Mouse (Mus musculus) neural tube, embryonic 14.5 days (tissue): ENCODE data around the gene Slc9a1. TPM values are rescaled to one million over a fixed set of nuclear protein-coding genes. Genes with fewer than 3 reads are reported as not detected.

Source experiments
- ATAC-seq: fragments of 200-750 bp; cut with Nextera tagmentation; 2 replicates; pipeline ENCODE4 v1.8.0; 2017; ENCODE audit warnings: low read depth, mild to moderate bottlenecking, moderate TSS enrichment, moderate library complexity
- H3K27ac ChIP-seq: fragments of 300-500 bp; sonication (generic); 2 replicates; pipeline ENCODE4 v1.5.1; 2014; ENCODE audit warnings: low read depth, mild to moderate bottlenecking, control low read depth, low read length, moderate library complexity, mixed read lengths
- H3K27me3 ChIP-seq: fragments of 300-500 bp; sonication (generic); 2 replicates; pipeline ENCODE4 v1.6.1; 2014; ENCODE audit warnings: low read length; ENCODE audit not compliant: control insufficient read depth, insufficient read depth
- H3K36me3 ChIP-seq: fragments of 300-500 bp; sonication (generic); 2 replicates; pipeline ENCODE4 v1.6.1; 2014; ENCODE audit warnings: low read length, mixed read lengths; ENCODE audit not compliant: control insufficient read depth, insufficient read depth
- H3K4me1 ChIP-seq: fragments of 300-500 bp; sonication (generic); 2 replicates; pipeline ENCODE4 v1.6.1; 2014; ENCODE audit warnings: low read length; ENCODE audit not compliant: control insufficient read depth, insufficient read depth
- H3K4me2 ChIP-seq: fragments of 300-500 bp; sonication (generic); 2 replicates; pipeline ENCODE4 v1.6.1; 2014; ENCODE audit warnings: mild to moderate bottlenecking, low read depth, low read length, control low read depth
- H3K4me3 ChIP-seq: fragments of 300-500 bp; sonication (generic); 2 replicates; pipeline ENCODE4 v1.5.1; 2014; ENCODE audit warnings: low read depth, low read length, control low read depth, mixed read lengths
- H3K9ac ChIP-seq: fragments of 300-500 bp; sonication (generic); replicated peaks from 2 replicates; pipeline ENCODE4 v1.6.1; 2014; ENCODE audit warnings: low read depth, mild to moderate bottlenecking, control low read depth, low read length, mixed read lengths
- H3K9me3 ChIP-seq: fragments of 300-500 bp; sonication (generic); 2 replicates; pipeline ENCODE4 v1.6.1; 2016; ENCODE audit warnings: low read length; ENCODE audit not compliant: control insufficient read depth
- WGBS: fragments of 180-500 bp; shearing (Covaris S2); extraction: QIAGEN DNeasy Blood & Tissue Kit; methylation state at CpG from one replicate; pipeline ENCODE4 v1.1.7; 2014; 5-methylcytosine and 5-hydroxymethylcytosine counted together
- polyA plus RNA-seq: library from polyadenylated mRNA; unstranded; fragments of >200 nt; fragmentation: Nextera tagmentation; extraction: Ambion mirVana; gene quantifications from 2 replicates; pipeline ENCODE4 v1.2.1, GENCODE M21; 2014

Slc9a1 gene
- polyA plus RNA-seq, 1 experiment from 2014 or later, result 8.0 TPM

DNA sequence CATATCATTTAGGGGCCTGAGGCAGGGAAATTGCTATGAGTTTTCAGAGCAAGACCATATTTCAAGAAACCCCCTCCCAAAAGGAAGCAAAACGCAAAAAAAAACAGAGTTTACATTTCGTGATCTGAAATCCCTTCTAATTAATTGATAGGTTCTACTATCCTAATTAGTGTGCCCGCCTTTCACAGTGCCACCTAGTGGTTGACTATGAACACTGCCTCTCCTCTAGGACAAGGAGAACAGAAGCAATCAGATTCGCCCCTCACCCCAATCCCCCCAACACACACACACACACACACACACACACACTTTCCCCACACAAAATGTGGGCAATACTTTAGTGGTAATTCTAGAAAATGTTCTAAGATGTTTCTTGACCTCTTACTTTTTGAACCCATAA lies 25.4 kb upstream of the Slc9a1 start:
- Histone ChIP-seq H3K9me3 (no peaks in the 10 kb centered on the region), H3K4me2 (no peak overlapping the region), H3K4me1 (no peaks in the 10 kb centered on the region), H3K36me3 (no peaks in the 10 kb centered on the region), H3K27me3 (no peaks in the 10 kb centered on the region), H3K4me3 (no peak overlapping the region), H3K27ac (no peak overlapping the region), H3K9ac (no peak overlapping the region)
- WGBS, result 5% methylated on average over 4 of the region's 4 CpGs
- ATAC-seq, result no peak

DNA sequence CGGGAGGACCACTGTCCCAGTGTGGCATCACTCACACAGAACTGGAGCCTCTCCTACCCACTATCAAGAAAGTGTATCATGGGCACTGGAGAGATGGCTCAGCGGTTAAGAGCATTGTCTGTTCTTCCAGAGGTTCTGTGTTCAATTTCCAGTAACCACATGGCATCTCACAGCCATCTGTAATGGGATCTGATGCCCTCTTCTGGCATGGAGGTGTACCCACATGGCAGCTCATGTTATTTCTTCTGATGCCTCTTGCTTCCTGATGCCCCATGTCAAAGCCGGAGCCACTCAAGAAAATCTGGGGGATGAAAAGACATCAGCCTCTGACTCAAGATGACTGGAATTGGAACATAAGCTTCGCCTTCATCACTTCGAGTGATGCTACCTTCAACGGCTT lies 23.8 kb upstream of the Slc9a1 start:
- Histone ChIP-seq H3K4me1 (no peaks in the 10 kb centered on the region), H3K27ac (no peak overlapping the region), H3K36me3 (no peaks in the 10 kb centered on the region), H3K4me3 (no peak overlapping the region), H3K4me2 (no peak overlapping the region), H3K27me3 (no peaks in the 10 kb centered on the region), H3K9me3 (no peaks in the 10 kb centered on the region), H3K9ac (no peak overlapping the region)
- ATAC-seq, result no peak
- 88% methylated on average over 6 of the region's 6 CpGs for WGBS

DNA sequence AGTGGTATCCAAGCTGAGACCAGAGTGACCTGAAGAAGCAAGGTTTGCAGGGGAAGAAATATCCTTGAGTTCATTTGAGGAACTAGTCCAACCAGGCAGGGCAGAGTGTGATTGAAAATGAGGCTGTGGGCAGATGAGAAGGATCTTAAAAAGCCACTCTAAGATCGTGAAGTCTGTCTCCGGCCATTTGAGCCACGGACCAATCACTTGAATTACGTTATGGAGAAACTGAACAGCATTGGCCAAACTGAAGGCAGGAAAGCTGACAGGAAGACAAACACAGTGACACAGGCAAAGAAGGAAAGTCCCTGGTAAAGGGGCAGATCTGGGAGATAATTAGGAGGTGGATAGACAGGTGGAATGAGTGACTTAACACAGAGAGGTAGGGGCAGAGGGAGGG lies 22.9 kb upstream of the Slc9a1 start:
- no peak overlapping the region for H3K4me2 ChIP-seq
- ATAC-seq, result no peak
- no peak overlapping the region for H3K4me3 ChIP-seq
- WGBS, result 83% methylated on average over 4 of the region's 4 CpGs
- H3K36me3 ChIP-seq, result no peaks in the 10 kb centered on the region
- no peak overlapping the region for H3K27ac ChIP-seq
- H3K9ac ChIP-seq, result no peak overlapping the region
- no peaks in the 10 kb centered on the region for H3K9me3 ChIP-seq
- no peaks in the 10 kb centered on the region for H3K4me1 ChIP-seq
- no peaks in the 10 kb centered on the region for H3K27me3 ChIP-seq

DNA sequence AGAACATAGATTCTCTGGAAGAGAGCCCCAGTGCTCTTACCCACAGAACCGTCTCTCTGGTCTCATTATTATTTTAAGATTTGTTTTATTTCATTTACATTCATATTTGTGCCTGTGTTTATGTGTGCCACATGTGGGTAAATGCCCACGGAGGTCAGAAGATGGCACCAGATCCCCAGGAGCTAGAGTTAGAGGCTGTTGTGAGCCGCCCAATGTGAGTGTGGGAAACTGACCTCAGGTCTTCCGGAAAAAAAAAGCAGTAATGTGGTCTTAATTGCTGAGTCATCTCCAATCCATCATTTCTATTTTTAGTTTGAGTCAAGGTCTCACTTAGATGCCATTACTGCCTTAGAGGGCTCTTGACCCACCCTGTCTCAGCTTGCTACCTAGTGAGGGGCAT lies 21.9 kb upstream of the Slc9a1 start:
- no peak for ATAC-seq
- Histone ChIP-seq H3K27me3 (no peaks in the 10 kb centered on the region), H3K9ac (no peak overlapping the region), H3K9me3 (no peaks in the 10 kb centered on the region), H3K4me3 (no peak overlapping the region), H3K4me2 (no peak overlapping the region), H3K4me1 (no peaks in the 10 kb centered on the region), H3K36me3 (no peaks in the 10 kb centered on the region), H3K27ac (no peak overlapping the region)
- 71% methylated on average over 4 of the region's 4 CpGs for WGBS

- 89% methylated on average over 5 of the region's 5 CpGs for WGBS
Measured at GRCm38 (mm10) chr4:133348051-133348775, 21.3 kb upstream of the Slc9a1 start.

GRCm38 (mm10) chr4:133352797-133353196 lies 16.7 kb upstream of the Slc9a1 start:
- no peaks in the 10 kb centered on the region for H3K27me3 ChIP-seq
- H3K4me3 ChIP-seq, result no peak overlapping the region
- no peak overlapping the region for H3K27ac ChIP-seq
- no peak overlapping the region for H3K4me2 ChIP-seq
- WGBS, result 70% methylated on average over 10 of the region's 10 CpGs
- H3K9ac ChIP-seq, result no peak overlapping the region
- ATAC-seq, result no peak
- no peaks in the 10 kb centered on the region for H3K9me3 ChIP-seq
- H3K4me1 ChIP-seq, result no peaks in the 10 kb centered on the region
- H3K36me3 ChIP-seq, result no peaks in the 10 kb centered on the region

More at GRCm38 (mm10) chr4:133348051-133348775, 21.3 kb upstream of the Slc9a1 start:
- Histone ChIP-seq H3K36me3 (no peaks in the 10 kb centered on the region), H3K4me3 (no peak overlapping the region), H3K4me1 (no peaks in the 10 kb centered on the region), H3K9me3 (no peaks in the 10 kb centered on the region), H3K27me3 (no peaks in the 10 kb centered on the region), H3K27ac (no peak overlapping the region), H3K4me2 (no peak overlapping the region), H3K9ac (no peak overlapping the region)
- no peak for ATAC-seq

DNA sequence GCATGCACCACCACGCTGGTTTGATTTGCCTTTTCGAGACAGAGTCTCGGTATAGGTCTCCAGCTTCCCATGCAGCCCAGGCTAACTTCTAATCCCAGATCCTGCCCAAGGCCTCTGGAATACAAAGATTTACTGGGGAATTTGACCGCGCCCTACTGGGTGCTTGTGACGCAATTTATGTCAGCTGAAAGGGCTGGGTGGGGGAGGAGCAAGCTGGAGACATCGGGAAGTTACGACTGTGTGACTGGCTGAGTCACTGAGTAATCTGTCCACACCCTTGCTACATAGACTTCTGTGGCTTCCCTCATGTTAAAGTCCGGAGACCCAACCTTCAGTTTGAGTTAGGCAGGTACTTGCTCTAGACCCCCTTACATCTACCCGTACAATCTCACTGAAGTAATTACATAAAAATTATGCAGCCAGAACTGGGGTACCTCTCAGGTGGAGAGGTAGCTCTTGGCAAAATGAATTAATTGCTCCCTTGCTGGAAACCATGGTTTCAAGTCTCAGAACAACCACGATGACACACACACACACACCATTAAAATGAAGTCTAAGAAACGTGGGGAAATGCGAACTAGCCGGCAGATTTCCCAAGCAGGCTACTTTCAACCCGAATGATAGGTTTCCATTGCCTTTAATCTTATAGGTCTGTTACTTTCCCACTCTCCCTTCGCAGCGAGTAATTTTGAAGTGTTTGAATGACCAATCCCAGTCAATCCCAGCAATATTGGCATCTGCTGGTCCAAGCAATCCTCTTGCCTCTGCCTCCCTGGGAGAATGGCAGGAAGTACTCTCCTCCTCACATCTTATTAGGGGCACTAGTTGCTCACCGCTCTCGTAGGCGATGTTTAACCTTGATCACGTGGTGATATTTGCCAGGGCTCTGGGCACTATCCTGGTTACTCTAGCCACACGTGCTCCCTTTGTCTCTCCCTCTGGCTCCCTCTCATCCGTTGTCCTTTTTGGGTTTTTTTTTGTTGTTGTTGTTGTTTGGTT lies 15.8 kb upstream of the Slc9a1 start, which contains the start of gene Wdtc1:
Gene Wdtc1, minus strand, starts transcription at position 115 of the 999 bp plus-strand sequence.
- 90% methylated on average over 23 of the region's 23 CpGs for WGBS
- H3K27ac ChIP-seq, result no peak within 1 kb of the TSS
- no peaks in the 10 kb centered on the region for H3K36me3 ChIP-seq
- H3K27me3 ChIP-seq, result no peaks in the 10 kb centered on the region
- no peaks in the 10 kb centered on the region for H3K9me3 ChIP-seq
- H3K4me2 ChIP-seq, result no peak within 1 kb of the TSS
- no peak within 1 kb of the TSS for H3K4me3 ChIP-seq
- no peaks in the 10 kb centered on the region for H3K4me1 ChIP-seq
- ATAC-seq, result no peak
- no peak within 1 kb of the TSS for H3K9ac ChIP-seq

DNA sequence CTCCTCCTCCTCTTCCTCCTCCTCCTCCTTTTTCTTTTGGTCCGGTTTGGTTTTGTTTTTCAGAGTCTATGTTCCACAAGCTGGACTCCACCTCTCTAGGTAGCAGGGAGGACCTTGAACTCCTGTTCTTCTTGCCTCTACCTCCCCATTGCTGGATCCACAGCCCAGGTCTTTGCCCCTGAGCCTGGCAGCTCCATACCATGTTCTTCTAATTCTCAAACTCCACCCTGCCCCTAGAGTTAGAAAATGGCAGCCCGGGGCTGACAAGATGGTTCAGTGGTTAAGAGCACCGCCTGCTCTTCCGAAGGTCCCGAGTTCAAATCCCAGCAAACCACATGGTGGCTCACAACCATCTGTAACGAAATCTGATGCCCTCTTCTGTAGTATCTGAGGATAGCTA lies 14.9 kb upstream of the Slc9a1 start:
- H3K4me1 ChIP-seq, result no peaks in the 10 kb centered on the region
- H3K4me2 ChIP-seq, result no peak overlapping the region
- H3K27me3 ChIP-seq, result no peaks in the 10 kb centered on the region
- no peak for ATAC-seq
- H3K9ac ChIP-seq, result no peak overlapping the region
- no peaks in the 10 kb centered on the region for H3K9me3 ChIP-seq
- H3K27ac ChIP-seq, result no peak overlapping the region
- 94% methylated on average over 6 of the region's 6 CpGs for WGBS
- no peak overlapping the region for H3K4me3 ChIP-seq
- H3K36me3 ChIP-seq, result no peaks in the 10 kb centered on the region
